Mouse (Mus musculus): Measurements from ENCODE around the gene Pard3.

- TF ChIP-seq CTCF (IDR thresholded peaks at IDR 0.05; ENCODE audit: low read depth) = no peak
- no peak for TF ChIP-seq EP300 (optimal IDR thresholded peaks at IDR 0.05)
Observed at GRCm38 (mm10) chr8:127148821-127149220, 85.1 kb downstream of the Pard3 start.

Data from stomach, postnatal 0 days (tissue).